Mouse (Mus musculus) ES-Bruce4 (cell line): ENCODE results near the gene Camsap2.

Experiments used
- CTCF ChIP-seq: IDR thresholded peaks from one replicate; pipeline ENCODE4 v1.8.1; 2011; ENCODE audit warnings: low read depth, low read length
- POLR2A ChIP-seq: IDR thresholded peaks from one replicate; pipeline ENCODE4 v1.8.1; 2011; ENCODE audit warnings: low read length; ENCODE audit not compliant: insufficient read depth

- no peak for TF ChIP-seq CTCF
- TF ChIP-seq POLR2A: no peak
Measured at GRCm38 (mm10) chr1:136328640-136329039, 17.3 kb downstream of the Camsap2 start.
